Mouse (Mus musculus) heart, embryonic 13.5 days (tissue): ENCODE results near the gene Mgat3. TPM values are rescaled to one million over a fixed set of nuclear protein-coding genes. Genes with fewer than 3 reads are reported as not detected.

Source experiments
- polyA plus RNA-seq: library from polyadenylated mRNA; unstranded; fragments of >200 nt; fragmentation: Nextera tagmentation; extraction: Ambion mirVana; gene quantifications from 2 replicates; pipeline ENCODE4 v1.2.1, GENCODE M21; 2015

Gene Mgat3
- polyA plus RNA-seq, 1 experiment from 2014 or later, result 1.2 TPM

Other genes starting within 250 kb of the Mgat3 start
- gene Cbx7, start 202.6 kb upstream of the Mgat3 start, polyA plus RNA-seq, result 1.5 TPM in 2 replicates
- gene Pdgfb, start 158.7 kb upstream of the Mgat3 start, polyA plus RNA-seq, result 2.2 and 2.6 TPM in 2 replicates
- 27.3 and 30.7 TPM in 2 replicates for gene Syngr1, start 82.4 kb upstream of the Mgat3 start, polyA plus RNA-seq
- 603 and 677 TPM in 2 replicates for gene Rpl3, start 81.9 kb upstream of the Mgat3 start, polyA plus RNA-seq
- 29.4 and 31.1 TPM in 2 replicates for gene Tab1, start 40.6 kb upstream of the Mgat3 start, polyA plus RNA-seq
- 25.5 and 25.9 TPM in 2 replicates for gene Mief1, start 60.3 kb downstream of the Mgat3 start, polyA plus RNA-seq
- not detected in 2 replicates for gene AC140267.1, start 62.1 kb downstream of the Mgat3 start, polyA plus RNA-seq
- gene Atf4, start 81.5 kb downstream of the Mgat3 start, polyA plus RNA-seq, result 74.9 and 83.4 TPM in 2 replicates
- 39.0 and 39.7 TPM in 2 replicates for gene Rps19bp1, start 90.6 kb downstream of the Mgat3 start, polyA plus RNA-seq
- gene Cacna1i, start 113.5 kb downstream of the Mgat3 start, polyA plus RNA-seq, result not detected in 2 replicates